Mouse (Mus musculus) spleen, adult 2 months (tissue): Measurements from ENCODE around the gene Tmem120a.

Experiments
- CTCF ChIP-seq: fragments of 200-500 bp; IDR thresholded peaks from 2 replicates; pipeline ENCODE4 v1.5.1; 2011; ENCODE audit warnings: mild to moderate bottlenecking, inconsistent platforms; ENCODE audit not compliant: insufficient read depth, insufficient read length, insufficient replicate concordance; ENCODE audit errors: extremely low read depth
- POLR2A ChIP-seq: fragments of 200-500 bp; IDR thresholded peaks from 2 replicates; pipeline ENCODE4 v1.6.1; 2011; ENCODE audit warnings: low read depth, low read length, inconsistent platforms

DNA sequence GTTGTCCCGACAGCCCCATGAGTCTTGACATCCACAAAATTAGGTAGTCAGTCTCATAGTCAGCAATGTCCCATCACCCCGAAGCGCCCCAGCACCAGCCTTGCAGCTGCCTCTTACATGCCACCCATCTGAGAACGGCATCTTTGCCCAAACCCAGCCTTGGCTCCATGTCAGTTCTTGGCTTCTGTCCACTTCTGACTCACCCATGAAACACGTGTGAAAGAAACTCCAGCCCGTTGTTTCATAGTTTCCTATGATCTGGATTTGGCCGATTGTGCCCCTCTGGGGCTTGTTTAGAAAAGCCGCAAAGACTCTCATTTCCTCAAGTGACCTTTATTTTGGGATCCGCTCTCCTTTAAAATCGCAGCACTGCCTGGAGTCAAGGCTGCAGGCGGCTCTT lies 22.1 kb downstream of the Tmem120a start:
- TF ChIP-seq CTCF: no peak
- no peak for TF ChIP-seq POLR2A
